Mouse (Mus musculus) heart, adult 2 months (tissue): ENCODE data around the gene Olfr357.

ENCODE experiments used
- EP300 ChIP-seq: fragments of 200-500 bp; IDR thresholded peaks from 2 replicates; pipeline ENCODE4 v1.6.1; 2011; ENCODE audit warnings: low read depth, low read length, control low read depth; ENCODE audit not compliant: insufficient read depth
- POLR2A ChIP-seq: fragments of 200-500 bp; IDR thresholded peaks from 2 replicates; pipeline ENCODE4 v1.6.1; 2011; ENCODE audit warnings: mild to moderate bottlenecking, low read depth, low read length, control low read depth; ENCODE audit not compliant: insufficient read depth

DNA sequence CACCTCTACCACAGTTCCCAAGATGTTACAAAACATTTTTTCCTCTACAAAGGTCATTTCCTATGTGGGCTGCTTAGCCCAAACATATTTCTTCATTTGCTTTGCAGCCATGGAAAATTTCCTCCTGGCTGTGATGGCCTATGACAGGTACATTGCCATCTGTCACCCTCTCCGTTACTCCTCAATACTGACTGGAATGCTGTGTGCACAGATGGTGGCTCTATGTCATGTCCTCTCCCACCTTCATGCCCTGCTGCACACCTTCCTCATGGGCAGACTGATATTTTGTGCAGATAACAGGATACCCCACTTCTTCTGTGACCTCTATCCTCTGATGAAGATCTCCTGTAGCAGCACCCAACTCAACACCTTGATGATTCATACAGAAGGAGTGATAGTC lies 3.4 kb downstream of the Olfr357 start:
- no peak for TF ChIP-seq POLR2A
- TF ChIP-seq EP300 = no peak
